Mouse (Mus musculus): Measurements from ENCODE around the gene Rnase1.
"Not testable (repeated sequence)": the region's sequence is repeated elsewhere in the genome, so short reads cannot be mapped to it uniquely, and the experiment has no call there.

GRCm38 (mm10) chr14:51172095-51172865 lies 25.7 kb upstream of the Rnase1 start:
- peak; percentile 67 for TF ChIP-seq CTCF (conservative IDR thresholded peaks at IDR 0.05; ENCODE audit: insufficient read depth, insufficient read length, low read depth, low read length)
- TF ChIP-seq POLR2A (IDR thresholded peaks at IDR 0.05; ENCODE audit: low read depth, low read length) = not testable (repeated sequence)
